Mouse (Mus musculus): ENCODE data around the gene Setd1b.
"Not testable (repeated sequence)": the region's sequence is repeated elsewhere in the genome, so short reads cannot be mapped to it uniquely, and the experiment has no call there.

The Setd1b gene

GRCm38 (mm10) chr5:123202771-123203170 is 60.8 kb downstream of the Setd1b start:
- DNase-seq (ENCODE audit: low spot score), result not testable (repeated sequence)

GRCm38 (mm10) chr5:123203591-123203990 is 61.6 kb downstream of the Setd1b start:
- DNase-seq (ENCODE audit: low spot score), result not testable (repeated sequence)
